Mouse (Mus musculus) adipocyte (in vitro differentiated cells): ENCODE results near the gene Cog5.
A peak's percentile ranks its signal among the peaks of the same experiment; 100 is the strongest.

Experiments
- DNase-seq: peaks from one replicate; pipeline ENCODE4 v3.0.0-alpha.2; 2016; ENCODE audit warnings: low spot score

The Cog5 gene

DNA sequence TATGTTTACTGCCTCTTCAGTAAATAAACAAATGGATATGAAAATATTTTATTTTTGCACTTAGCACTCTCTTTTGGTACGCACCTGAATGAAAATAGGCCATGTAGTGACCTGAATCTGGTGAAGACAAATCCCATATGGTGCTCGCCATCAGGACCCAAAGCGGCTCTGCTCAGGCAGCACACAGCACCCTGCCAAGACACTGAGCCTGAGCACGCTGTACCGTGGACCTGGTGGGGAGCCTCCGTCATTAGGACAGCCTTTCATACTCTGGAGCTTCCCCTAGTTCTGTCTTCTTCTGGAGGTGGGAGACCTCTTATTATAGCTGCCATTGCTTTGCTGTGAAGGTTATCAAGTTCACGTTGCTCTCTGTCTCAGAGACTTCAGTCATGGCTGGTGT is 238.1 kb downstream of the Cog5 start:
- no peak for DNase-seq

DNA sequence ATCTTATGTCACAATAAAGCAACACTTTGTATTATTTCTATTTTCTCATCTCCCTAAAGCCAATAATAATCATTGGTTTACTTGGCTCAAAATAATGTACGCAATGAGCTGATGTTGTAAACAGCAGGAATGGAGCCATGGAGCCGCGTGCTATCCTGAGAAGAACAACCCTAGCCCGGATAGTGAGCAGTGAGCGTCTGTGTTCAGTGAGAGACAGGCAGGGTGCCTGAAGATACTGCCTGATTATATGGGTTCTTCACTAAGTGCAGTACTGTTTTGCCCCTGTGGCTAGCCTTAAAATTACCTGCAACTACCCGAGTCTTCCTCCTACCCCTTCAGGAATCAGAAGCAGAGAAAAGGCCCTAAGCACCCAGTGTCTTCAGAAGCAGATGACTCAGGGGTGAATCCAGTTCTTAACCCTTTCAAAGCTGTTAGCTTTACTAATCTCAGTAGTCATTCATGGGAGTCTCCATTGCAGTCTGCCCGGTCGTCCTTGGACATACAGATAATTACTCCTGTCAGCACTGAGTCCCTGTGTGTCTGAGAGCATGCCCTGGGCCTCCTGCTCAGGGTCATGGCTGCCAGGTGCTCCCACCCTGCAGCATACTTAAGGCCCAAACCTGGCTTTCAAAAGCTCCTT is 240.5 kb downstream of the Cog5 start:
- no peak for DNase-seq

DNA sequence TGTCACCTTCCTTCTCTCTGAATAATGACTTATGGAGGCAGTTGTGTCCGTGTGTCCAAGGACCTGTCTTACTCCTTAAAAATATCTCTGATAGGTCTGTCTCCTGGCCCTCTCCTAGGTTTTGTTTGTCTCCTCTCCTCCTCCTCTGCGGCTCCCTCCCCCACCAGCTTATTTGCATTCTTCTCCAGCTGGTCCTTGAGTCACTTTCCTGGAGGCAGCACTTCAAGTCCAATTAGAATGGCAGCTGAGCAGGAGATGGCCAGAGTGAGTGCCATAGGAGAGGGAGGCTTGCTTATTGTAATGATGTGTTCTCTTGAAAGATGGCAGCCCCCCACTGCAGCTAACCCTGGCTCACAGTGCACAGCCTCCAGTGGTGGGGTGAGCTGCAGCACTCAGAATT is 241.2 kb downstream of the Cog5 start:
- DNase-seq: no peak

DNA sequence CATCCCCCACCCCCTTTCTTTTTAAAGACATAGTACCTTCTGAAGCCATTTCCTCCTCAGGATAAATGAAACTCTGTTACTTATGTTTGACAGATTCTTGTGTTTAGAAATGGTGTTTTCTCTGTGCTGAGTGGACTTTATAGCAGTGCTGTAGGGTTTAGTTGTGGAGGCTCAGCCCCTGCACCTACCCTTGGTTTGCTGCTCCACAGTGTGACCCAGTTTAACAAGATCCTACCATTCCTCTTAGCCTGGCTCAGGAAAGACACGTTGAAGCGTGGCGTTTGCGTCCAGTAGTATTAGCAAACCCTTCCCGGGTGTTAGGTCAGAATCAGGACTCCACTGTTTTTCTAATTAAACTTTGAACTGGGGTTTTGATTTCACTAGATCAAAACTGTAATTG is 241.6 kb downstream of the Cog5 start:
- no peak for DNase-seq

DNA sequence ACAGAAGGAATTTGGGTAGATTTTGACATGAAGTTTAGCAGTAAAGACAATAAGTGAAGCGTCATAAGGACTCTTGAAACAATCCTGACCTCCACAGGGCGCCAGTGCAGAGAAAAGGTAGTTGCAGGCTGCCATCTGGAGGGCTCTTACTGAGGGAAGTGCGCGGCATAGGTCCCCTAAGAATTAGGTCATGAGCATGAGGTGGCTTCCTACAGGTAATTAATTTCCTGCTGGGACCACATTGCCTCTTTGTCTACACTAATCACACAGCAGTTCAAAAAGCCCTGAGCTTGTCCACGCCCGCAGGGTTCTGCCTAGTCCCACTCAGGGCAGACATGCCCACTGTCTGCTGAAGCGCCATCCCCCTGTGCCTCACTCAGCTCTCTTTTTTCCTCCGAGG is 242.3 kb downstream of the Cog5 start:
- DNase-seq: peak; percentile 10

DNA sequence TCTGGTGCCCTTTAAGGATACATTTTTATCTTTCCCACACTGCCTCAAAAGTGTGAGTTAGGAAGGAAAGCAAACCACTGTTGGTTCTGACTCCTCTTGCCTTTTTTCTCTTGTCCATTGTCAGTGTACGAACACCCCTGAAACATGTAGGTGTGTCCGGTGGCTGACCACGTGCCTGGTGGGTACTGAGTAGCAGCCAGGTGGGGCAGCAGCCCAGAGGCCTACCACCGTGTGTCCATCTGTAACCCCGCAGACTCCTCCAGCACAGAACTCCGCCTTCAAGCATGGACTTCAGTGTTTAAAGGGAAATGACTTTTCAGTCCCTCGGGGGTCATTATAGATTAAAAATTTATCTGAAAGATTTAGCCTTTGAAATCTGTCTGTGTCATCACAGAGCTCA is 242.8 kb downstream of the Cog5 start:
- DNase-seq: no peak

DNA sequence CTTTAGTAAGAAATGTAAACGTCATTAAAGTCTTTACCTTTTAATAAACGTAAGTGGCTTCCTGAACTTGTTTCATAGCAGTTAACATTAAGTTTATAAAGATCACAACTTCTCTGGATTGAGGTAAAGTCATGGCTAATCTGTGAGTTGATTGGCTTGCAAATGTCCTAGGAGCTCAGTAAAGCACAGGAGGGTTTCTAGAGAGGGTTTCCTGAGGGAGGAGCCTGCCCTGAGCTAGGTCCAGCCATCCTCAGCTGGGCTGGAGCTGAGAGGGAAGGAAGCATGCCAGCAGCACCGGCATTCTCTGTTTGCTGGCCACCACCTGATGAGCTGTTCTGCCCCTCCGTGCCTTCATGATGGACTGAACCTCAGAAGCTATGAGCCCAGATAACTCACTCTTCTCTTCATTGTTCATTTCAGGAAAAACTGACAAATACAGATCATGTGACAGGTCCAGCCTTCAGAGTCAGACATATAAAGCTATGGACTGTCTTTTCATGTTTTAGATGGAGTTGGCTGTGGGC is 245.8 kb downstream of the Cog5 start:
- DNase-seq: no peak

DNA sequence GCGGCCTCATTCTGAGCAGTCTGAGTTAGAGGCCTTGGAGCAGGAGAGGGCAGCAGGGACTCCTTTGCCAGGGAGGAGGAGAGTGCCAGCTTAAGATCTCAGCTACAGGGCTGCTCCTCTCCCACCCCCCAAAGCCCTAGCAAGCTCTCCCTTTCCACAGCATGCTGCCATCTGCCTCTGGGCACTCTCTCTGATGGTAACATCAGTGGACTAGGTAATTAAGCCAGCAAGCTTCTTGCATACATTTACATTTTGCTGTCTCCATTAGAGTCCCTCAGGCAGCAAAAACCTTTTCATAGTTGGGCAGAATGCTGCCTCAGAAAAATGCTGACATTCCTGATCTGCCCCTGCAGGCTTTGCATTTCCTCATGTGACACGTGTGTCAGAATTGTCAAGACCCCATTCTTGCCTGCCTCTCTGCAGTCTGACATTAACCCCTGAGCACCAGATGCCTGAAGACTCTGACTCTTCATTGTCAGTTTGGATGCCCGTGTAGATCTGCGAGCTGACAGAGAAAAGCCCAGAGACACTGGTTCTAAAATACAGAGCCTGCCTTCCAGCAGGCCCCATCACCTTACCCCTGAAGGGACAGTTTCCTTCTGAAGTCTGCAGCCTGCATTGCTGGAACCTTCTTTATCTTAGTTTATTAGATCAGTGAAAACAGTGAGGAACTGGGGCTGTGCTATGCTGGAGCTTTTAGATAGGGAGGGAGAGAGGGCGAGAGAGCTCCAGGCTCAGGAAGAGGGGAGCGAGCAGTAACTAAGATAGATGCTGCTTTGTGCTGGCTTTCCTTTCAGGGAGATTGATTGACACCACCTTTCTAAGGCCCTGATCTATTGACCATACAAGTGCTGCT is 251.3 kb downstream of the Cog5 start:
- no peak for DNase-seq

DNA sequence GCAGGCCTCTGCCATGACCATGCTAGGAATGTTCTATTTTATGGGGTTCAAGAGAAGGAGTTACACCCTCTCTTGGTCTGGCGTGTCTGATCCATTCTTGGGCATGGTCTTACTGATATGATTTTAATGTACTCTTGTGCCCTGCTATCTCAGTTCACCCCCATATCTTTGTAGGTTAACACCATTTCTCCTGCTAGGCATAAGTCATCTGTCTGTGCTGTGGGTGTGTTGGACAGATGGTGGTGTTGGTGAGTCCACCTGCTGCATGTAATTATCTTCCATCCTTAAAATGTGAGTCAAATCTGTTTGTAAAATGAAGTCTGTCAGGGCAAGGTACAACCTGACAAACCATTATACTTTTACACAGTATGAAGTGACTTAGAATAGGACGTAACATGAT is 252.8 kb downstream of the Cog5 start:
- DNase-seq: no peak

DNA sequence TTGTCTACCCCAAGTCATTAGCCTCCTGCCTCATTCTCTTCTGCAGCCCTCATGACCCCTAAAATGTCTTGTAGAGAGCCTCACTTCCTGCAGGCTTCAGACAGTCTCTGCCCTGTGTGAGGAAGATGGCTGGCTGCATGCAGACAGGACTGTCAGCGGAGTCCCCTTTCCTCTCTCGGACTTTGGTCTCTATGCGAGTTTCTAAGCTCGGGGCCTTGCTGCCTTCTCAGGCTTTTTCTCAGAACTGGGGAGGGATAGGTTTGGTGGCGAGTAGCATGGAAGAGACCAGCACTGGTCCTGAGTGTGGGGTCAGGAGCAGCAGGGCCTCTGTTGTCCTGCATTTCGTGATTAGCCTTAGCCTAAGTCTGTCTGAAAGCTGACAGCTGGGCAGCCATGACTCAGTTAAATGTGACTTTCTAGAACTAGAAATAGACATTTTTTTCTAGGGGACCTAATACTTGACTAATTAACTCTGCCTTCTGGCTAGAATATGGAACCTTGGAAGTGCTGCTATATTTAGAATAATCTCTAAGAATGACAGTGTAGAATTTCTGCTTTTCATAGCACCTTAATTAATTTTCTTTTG is 258.4 kb downstream of the Cog5 start:
- no peak for DNase-seq

DNA sequence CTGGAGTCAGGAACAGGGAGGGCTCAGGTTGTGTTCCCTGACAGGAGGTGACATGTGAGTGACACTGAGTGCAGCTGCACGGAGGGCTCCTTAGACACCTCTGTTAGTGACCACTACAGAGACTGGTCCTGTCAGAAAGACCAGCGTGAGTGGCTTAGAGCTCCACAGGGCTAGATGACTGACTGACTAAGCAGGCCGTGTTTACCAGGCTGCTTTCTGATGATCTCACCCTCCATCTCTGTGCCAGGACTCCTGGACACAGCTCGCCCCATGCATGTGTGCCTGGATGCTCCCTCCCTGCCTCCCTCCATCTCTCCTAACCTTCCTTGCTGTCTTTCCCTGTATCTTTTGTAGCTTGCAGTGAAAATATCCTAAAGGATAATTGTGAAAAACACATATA is 258.9 kb downstream of the Cog5 start:
- peak; percentile 38 for DNase-seq

DNA sequence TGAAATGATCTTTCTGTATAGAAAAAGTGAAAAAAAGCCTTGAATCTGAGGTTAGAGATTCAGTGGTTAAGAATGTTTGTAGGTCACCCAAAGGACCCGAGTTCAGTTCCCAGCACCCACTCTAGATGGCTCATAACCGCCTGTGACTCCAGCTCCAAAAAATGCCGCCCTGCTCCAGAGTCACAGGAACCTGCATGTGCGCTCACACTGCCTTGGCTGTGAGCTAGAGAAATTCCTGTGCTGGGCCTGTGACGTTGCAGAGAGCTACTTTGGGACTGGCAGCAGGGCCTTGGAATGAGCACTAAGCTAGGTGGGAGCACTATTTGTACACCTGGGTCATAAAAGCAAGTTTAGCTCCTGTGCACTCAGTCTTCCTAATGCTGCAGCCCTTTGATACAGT is 262.0 kb downstream of the Cog5 start:
- no peak for DNase-seq

DNA sequence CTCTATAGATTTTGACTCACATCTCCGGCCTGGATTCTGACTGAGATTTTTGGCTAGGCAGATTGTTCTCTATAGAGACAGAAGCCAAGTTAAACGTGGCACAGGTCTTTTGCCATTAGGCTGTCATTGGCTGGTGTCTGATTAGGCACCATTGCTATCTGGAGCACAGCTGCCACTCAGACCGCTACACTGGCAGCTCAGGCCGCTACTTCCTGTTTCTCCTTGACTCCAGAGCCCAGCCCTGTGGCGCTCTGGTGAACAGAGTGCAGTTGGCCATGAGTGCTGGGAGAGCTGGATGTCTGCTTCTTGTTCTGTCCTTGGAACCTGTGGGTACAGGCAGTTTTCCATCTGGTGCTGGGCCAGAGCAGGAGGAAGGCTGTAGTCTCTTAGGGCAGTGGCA is 262.6 kb downstream of the Cog5 start:
- peak; percentile 51 for DNase-seq

DNA sequence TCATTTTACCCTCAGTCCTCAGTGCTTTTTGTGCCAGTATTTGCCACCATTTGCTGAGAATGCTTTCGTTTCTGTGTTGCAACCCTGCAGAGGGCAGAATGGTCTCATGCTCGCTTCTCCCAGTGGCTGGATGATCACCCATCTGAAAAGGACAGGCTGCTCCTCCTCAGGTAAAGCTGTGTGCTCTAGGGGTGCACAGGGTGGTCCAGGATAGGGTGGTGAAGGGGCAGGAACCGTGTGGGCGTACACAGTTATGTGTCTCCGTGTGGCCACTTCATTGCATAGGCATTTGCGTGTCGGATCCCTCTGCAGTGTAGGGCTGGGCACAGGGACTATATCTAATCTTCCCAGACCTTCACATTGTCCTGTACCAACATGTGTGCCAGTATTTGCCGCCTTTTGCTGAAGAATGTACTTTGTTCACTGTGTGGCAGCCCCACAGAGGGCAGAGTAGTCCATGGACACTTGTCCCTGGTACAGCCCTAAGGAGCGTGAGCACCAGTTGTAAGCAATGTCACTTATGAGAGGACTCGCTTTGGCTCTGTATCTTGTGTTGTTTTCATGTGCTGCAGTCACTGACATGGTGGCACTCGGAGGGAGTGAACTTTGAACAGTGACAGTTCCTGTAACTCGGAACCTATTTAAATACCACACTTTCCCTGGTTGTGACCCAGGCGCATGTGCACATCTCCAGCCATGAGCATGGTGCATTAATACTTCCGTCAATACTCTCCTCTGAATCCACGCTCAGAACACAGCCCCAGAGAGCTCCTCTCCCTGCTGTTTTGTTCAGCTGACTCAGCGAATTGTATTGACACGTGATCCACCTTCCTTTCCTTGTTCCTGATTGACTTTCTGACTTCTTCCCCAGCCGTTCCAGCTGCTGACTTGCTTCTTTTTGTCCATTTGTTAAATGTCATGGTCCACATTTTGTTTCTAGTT is 266.1 kb downstream of the Cog5 start:
- DNase-seq: no peak

DNA sequence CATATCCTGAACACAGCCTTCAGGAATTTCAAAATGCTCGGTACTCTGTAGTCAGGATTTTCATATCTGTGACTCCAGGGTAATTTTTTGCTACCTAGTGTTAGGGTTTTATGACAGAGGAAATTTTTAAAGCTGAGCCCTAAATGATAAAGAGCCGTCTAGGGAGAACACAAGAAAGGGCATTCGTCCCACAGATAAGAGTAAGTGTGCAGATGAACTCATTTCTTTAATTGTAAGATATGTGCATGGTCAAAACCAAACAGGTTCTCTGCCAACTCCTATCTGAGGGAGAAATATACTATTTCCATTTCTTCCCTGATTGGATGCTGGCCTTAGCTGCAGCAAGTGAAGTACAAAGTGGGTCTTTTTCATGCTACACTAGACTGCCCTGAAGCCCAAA is 269.5 kb downstream of the Cog5 start:
- no peak for DNase-seq

DNA sequence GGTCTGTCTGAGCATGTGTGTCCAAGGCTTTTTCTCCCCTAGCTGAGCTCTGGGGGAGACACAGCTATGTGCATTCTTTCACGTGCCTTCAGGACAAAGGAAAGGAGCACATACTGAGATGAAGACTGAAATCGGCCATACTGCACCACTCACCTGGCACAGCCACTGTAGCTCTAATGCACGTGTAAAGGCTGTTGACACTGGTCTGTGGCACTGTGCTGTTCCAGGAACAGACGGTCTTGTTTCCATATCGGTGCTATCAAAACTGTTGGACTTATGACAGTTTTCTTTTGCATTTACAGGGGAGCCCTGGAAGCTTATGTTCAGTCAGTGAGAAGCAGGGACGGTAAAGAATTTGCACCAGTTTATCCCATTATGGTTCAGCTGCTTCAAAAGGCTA is 270.7 kb downstream of the Cog5 start:
- no peak for DNase-seq

DNA sequence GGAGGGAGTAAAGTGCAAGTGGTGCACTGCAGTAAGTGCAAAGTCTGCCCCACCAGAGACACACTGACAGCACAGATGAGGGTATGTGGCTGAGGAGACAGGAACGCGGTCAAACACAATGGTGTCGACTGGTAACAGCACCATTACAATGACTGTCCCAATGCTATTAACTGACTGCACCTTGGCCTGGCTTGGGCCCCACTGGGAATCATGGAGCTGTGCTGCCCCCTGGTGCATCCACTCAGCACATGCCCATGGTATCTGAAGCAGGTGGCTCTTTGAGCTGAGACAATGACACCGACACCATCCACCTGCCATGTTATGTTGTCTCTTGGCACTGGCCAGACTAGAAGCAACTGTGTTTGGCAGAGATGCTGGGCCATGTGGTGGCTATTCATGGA is 272.0 kb downstream of the Cog5 start:
- DNase-seq: peak; percentile 66

DNA sequence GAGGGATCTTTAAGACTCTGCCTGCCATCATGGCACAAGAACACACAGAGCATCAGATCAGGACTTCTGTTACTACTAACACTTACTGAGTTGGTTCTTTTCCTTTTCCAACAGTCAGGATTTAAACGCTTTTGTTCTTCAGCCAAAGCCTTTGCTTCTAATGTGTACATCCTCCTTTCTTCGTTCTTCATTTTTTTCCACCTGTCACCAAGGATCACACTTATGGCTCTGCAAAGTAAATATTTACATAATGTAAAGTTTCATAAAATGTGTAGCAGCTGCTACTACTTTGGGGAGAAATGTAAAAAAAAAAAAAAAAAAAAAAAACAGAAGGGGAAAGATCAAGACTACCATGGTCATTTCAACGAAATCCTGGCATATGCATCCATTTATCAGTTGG is 273.8 kb downstream of the Cog5 start:
- no peak for DNase-seq

DNA sequence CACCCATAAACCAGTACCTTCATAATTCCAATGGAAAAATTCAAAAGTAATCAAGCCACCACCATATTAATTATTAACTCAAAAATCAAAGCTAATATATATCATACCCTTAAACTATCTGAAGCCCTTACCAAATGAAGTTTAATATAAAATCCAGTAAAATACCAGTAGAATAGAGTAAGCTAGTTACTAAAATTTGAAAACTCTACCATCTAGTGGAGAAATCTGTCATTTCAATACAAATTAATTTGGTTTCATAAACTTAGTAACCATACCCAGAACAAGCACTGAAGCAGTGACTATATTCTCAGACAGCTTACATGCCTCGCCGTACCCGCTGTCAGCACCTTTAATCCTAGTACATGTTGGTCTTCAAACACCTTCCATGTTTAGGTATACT is 277.1 kb downstream of the Cog5 start:
- DNase-seq: no peak

DNA sequence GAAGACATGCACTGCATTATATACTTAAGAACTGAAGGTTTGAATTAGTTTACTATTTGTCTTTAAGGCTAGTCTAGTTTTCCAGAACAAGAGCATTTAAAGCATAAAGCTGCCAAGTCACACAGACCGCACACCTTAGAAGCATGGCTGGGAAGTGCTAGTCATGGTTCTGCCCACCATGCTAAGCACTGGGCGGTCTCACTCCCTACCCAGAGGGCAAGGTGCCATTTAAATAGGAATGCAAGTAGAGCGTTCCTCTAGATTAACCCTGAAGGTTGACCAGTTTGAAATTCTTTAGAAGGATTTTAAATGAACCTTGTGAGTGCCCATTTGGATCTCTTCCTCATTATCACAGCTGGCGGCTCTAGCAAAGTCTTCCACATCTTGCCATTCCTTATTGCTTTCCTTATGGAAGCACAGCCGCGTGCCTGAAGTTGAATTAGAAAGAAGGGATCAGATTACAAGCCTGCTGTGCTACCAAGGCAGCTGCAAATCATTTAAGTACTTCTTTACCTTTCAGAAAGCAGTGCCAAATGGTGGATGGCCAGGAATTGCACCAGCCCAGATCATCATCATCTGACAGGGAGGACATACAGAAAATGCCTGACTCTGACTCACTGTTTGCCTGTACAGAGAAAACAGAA is 282.1 kb downstream of the Cog5 start:
- no peak for DNase-seq

DNA sequence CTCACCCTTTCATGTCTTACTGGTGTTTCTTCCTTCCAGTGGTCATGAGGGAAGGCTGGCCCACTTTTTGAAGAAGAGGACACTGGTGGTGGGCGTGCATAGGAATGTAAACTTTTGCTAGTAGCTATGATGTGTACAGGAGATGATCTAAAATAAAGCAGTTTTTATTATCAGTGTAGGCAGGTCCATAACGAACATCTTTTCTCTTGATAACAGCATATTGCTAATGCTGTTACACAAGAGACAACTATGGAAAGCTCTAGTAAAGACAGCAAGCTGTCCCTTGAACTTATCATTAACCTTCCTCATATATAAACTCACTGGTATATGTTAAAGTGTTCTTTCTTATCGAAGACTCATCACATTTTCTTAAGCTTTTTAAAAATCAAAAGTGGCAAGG is 282.9 kb downstream of the Cog5 start:
- DNase-seq: no peak
